Mouse (Mus musculus) liver, embryonic 11.5 days (tissue): Measurements from ENCODE around the gene Ppp4r3a. TPM values are rescaled to one million over a fixed set of nuclear protein-coding genes. Genes with fewer than 3 reads are reported as not detected.
A peak's percentile ranks its signal among the peaks of the same experiment; 100 is the strongest.
"Not testable (repeated sequence)": the region's sequence is repeated elsewhere in the genome, so short reads cannot be mapped to it uniquely, and the experiment has no call there.

Experiments
- ATAC-seq: fragments of 200-750 bp; cut with Nextera tagmentation; replicated peaks from 2 replicates; pipeline ENCODE4 v1.8.0; 2017; ENCODE audit warnings: moderate number of reproducible peaks, mild to moderate bottlenecking, moderate TSS enrichment, moderate library complexity; ENCODE audit not compliant: low FRiP score
- DNase-seq: peaks from one replicate; pipeline ENCODE4 v3.0.0-alpha.2; 2017; ENCODE audit warnings: low spot score
- H3K27ac ChIP-seq: fragments of 300-500 bp; sonication (generic); 2 replicates; pipeline ENCODE4 v1.5.1; 2014; ENCODE audit warnings: mild to moderate bottlenecking, low read depth, low read length, control low read depth
- H3K27me3 ChIP-seq: fragments of 300-500 bp; sonication (generic); replicated peaks from 2 replicates; pipeline ENCODE4 v1.6.1; 2014; ENCODE audit warnings: low read length, mixed read lengths; ENCODE audit not compliant: control insufficient read depth, insufficient read depth
- H3K36me3 ChIP-seq: fragments of 300-500 bp; sonication (generic); 2 replicates; pipeline ENCODE4 v1.6.1; 2014; ENCODE audit warnings: mild to moderate bottlenecking, low read length, moderate library complexity, mixed read lengths; ENCODE audit not compliant: control insufficient read depth, insufficient read depth
- H3K4me1 ChIP-seq: fragments of 300-500 bp; sonication (generic); replicated peaks from 2 replicates; pipeline ENCODE4 v1.6.1; 2014; ENCODE audit warnings: low read length, mixed read lengths; ENCODE audit not compliant: control insufficient read depth, insufficient read depth
- H3K4me2 ChIP-seq: fragments of 300-500 bp; sonication (generic); 2 replicates; pipeline ENCODE4 v1.6.1; 2014; ENCODE audit warnings: mild to moderate bottlenecking, control low read depth, moderate library complexity
- H3K4me3 ChIP-seq: fragments of 300-500 bp; sonication (generic); 2 replicates; pipeline ENCODE4 v1.5.1; 2014; ENCODE audit warnings: low read depth, low read length, control low read depth
- H3K9ac ChIP-seq: fragments of 300-500 bp; sonication (generic); 2 replicates; pipeline ENCODE4 v1.6.1; 2014; ENCODE audit warnings: low read depth, low read length, control low read depth
- H3K9me3 ChIP-seq: fragments of 300-500 bp; sonication (generic); 2 replicates; pipeline ENCODE4 v1.6.1; 2016; ENCODE audit warnings: low read length, inconsistent platforms, mixed read lengths; ENCODE audit not compliant: control insufficient read depth
- WGBS: fragments of 180-500 bp; shearing (Covaris S2); extraction: QIAGEN DNeasy Blood & Tissue Kit; methylation state at CpG from one replicate; pipeline ENCODE4 v1.1.7; 2014; 5-methylcytosine and 5-hydroxymethylcytosine counted together
- polyA plus RNA-seq: library from polyadenylated mRNA; unstranded; fragments of >200 nt; fragmentation: Nextera tagmentation; extraction: Ambion mirVana; gene quantifications from 2 replicates; pipeline ENCODE4 v1.2.1, GENCODE M21; 2014

Gene Ppp4r3a
- polyA plus RNA-seq, 1 experiment from 2014 or later = 54.4 TPM

GRCm38 (mm10) chr12:101019443-101019842 lies 64.1 kb downstream of the Ppp4r3a start:
- WGBS = 91% methylated on average over 7 of the region's 7 CpGs

GRCm38 (mm10) chr12:101019031-101019430 lies 64.5 kb downstream of the Ppp4r3a start:
- H3K27ac ChIP-seq = no peak overlapping the region

More at GRCm38 (mm10) chr12:101019443-101019842, 64.1 kb downstream of the Ppp4r3a start:
- Histone ChIP-seq H3K9ac (no peak overlapping the region), H3K9me3 (no peaks in the 10 kb centered on the region), H3K36me3 (peaks cover 5% of the 10 kb centered on the region; the same call in 1 of the 2 replicates), H3K4me1 (peaks cover 48% of the 10 kb centered on the region), H3K27me3 (no peaks in the 10 kb centered on the region), H3K4me3 (no peak overlapping the region), H3K27ac (no peak overlapping the region), H3K4me2 (no peak overlapping the region)
- ATAC-seq (no peak), DNase-seq (no peak)

GRCm38 (mm10) chr12:101017971-101018371 lies 65.5 kb downstream of the Ppp4r3a start:
- Histone ChIP-seq H3K4me2 (peak overlapping the region; percentile 50), H3K27me3 (no peaks in the 10 kb centered on the region), H3K27ac (peak overlapping the region; percentile 22; the same call in 1 of the 2 replicates), H3K4me3 (no peak overlapping the region), H3K4me1 (peaks cover 60% of the 10 kb centered on the region), H3K36me3 (peaks cover 5% of the 10 kb centered on the region; the same call in 1 of the 2 replicates), H3K9ac (0 out of 2 replicates have a peak overlapping the region, but pooled peaks have one; percentile 23), H3K9me3 (no peaks in the 10 kb centered on the region)
- peak; percentile 40 for ATAC-seq
- no peak for DNase-seq
- WGBS = 11% methylated on average over 6 of the region's 6 CpGs

More at GRCm38 (mm10) chr12:101019031-101019430, 64.5 kb downstream of the Ppp4r3a start:
- 79% methylated on average over 5 of the region's 5 CpGs for WGBS
- no peak overlapping the region for H3K9ac ChIP-seq
- H3K4me2 ChIP-seq = no peak overlapping the region
- H3K27me3 ChIP-seq = no peaks in the 10 kb centered on the region
- ATAC-seq (no peak), DNase-seq (no peak)
- H3K36me3 ChIP-seq = peaks cover 5% of the 10 kb centered on the region; the same call in 1 of the 2 replicates
- no peaks in the 10 kb centered on the region for H3K9me3 ChIP-seq
- no peak overlapping the region for H3K4me3 ChIP-seq
- peaks cover 52% of the 10 kb centered on the region for H3K4me1 ChIP-seq

GRCm38 (mm10) chr12:101016412-101016928 lies 67.0 kb downstream of the Ppp4r3a start:
- H3K4me2 ChIP-seq = peak overlapping the region; percentile 53; the same call in 1 of the 2 replicates
- H3K9me3 ChIP-seq = no peaks in the 10 kb centered on the region
- no peaks in the 10 kb centered on the region for H3K27me3 ChIP-seq
- peaks cover 73% of the 10 kb centered on the region for H3K4me1 ChIP-seq
- H3K4me3 ChIP-seq = no peak overlapping the region
- H3K36me3 ChIP-seq = no peaks in the 10 kb centered on the region; the same call in 1 of the 2 replicates
- H3K27ac ChIP-seq = peak overlapping the region; percentile 64; the same call in 1 of the 2 replicates
- no peak for ATAC-seq
- DNase-seq = no peak
- H3K9ac ChIP-seq = no peak overlapping the region; the same call in 1 of the 2 replicates
- 46% methylated on average over 5 of the region's 5 CpGs for WGBS

GRCm38 (mm10) chr12:101015926-101016325 lies 67.6 kb downstream of the Ppp4r3a start:
- Histone ChIP-seq H3K4me2 (peak overlapping the region; percentile 53), H3K4me1 (peaks cover 73% of the 10 kb centered on the region), H3K9ac (peak overlapping the region; percentile 43; the same call in 1 of the 2 replicates), H3K27me3 (no peaks in the 10 kb centered on the region), H3K36me3 (no peaks in the 10 kb centered on the region; the same call in 1 of the 2 replicates), H3K9me3 (no peaks in the 10 kb centered on the region), H3K27ac (peak overlapping the region; percentile 64), H3K4me3 (no peak overlapping the region)
- DNase-seq = no peak
- no peak for ATAC-seq
- WGBS = 57% methylated on average over 4 of the region's 4 CpGs

- Histone ChIP-seq H3K4me2 (peak overlapping the region; percentile 53), H3K9me3 (no peaks in the 10 kb centered on the region), H3K4me3 (no peak overlapping the region), H3K27me3 (no peaks in the 10 kb centered on the region), H3K9ac (no peak overlapping the region), H3K36me3 (no peaks in the 10 kb centered on the region; the same call in 1 of the 2 replicates), H3K4me1 (peaks cover 81% of the 10 kb centered on the region), H3K27ac (peak overlapping the region; percentile 64)
- ATAC-seq (peak; percentile 80), DNase-seq (no peak)
- WGBS = 55% methylated on average over 11 of the region's 11 CpGs
Observed at GRCm38 (mm10) chr12:101015165-101015560, 68.3 kb downstream of the Ppp4r3a start.

- H3K27ac ChIP-seq = peak overlapping the region; percentile 13; the same call in 1 of the 2 replicates
- peaks cover 86% of the 10 kb centered on the region for H3K4me1 ChIP-seq
Observed at GRCm38 (mm10) chr12:101014549-101015164, 68.8 kb downstream of the Ppp4r3a start.

GRCm38 (mm10) chr12:101013668-101014067 lies 69.8 kb downstream of the Ppp4r3a start:
- 95% methylated on average over 9 of the region's 9 CpGs for WGBS
- not testable (repeated sequence) for H3K36me3 ChIP-seq, H3K9me3 ChIP-seq, H3K27ac ChIP-seq, H3K4me3 ChIP-seq, H3K9ac ChIP-seq, H3K27me3 ChIP-seq, ATAC-seq, H3K4me2 ChIP-seq, DNase-seq
- H3K4me1 ChIP-seq = peaks cover 88% of the 10 kb centered on the region

More at GRCm38 (mm10) chr12:101014549-101015164, 68.8 kb downstream of the Ppp4r3a start:
- H3K9ac ChIP-seq = no peak overlapping the region
- no peaks in the 10 kb centered on the region for H3K27me3 ChIP-seq
- ATAC-seq = no peak
- H3K36me3 ChIP-seq = no peaks in the 10 kb centered on the region
- no peak overlapping the region for H3K4me3 ChIP-seq
- H3K9me3 ChIP-seq = no peaks in the 10 kb centered on the region
- 66% methylated on average over 10 of the region's 10 CpGs for WGBS
- no peak for DNase-seq
- H3K4me2 ChIP-seq = peak overlapping the region; percentile 53
